Mouse (Mus musculus) olfactory bulb, adult 2 months (tissue): ENCODE measurements around the gene Olfr1426. TPM values are rescaled to one million over a fixed set of nuclear protein-coding genes. Genes with fewer than 3 reads are reported as not detected.

ENCODE experiments used
- H3K27ac ChIP-seq: fragments of 200-500 bp; 2 replicates; pipeline ENCODE4 v1.5.1; 2012; ENCODE audit warnings: low read depth, low read length; ENCODE audit not compliant: insufficient read depth
- H3K4me1 ChIP-seq: fragments of 200-500 bp; 2 replicates; pipeline ENCODE4 v1.6.1; 2012; ENCODE audit warnings: low read length; ENCODE audit not compliant: control insufficient read depth, insufficient read depth
- H3K4me3 ChIP-seq: fragments of 200-500 bp; 2 replicates; pipeline ENCODE4 v1.5.1; 2012; ENCODE audit warnings: mild to moderate bottlenecking, low read depth, low read length, moderate library complexity; ENCODE audit not compliant: insufficient read depth
- CTCF ChIP-seq: fragments of 200-500 bp; IDR thresholded peaks from 2 replicates; pipeline ENCODE4 v1.5.1; 2012; ENCODE audit warnings: low read depth, mild to moderate bottlenecking, low read length, moderate library complexity; ENCODE audit not compliant: insufficient read depth
- POLR2A ChIP-seq: fragments of 200-500 bp; IDR thresholded peaks from 2 replicates; pipeline ENCODE4 v1.6.1; 2012; ENCODE audit warnings: mild to moderate bottlenecking, low read depth, low read length, moderate library complexity; ENCODE audit not compliant: insufficient read depth
- WGBS: fragments of 180-500 bp; shearing (Covaris S2); methylation state at CpG from one replicate; pipeline ENCODE4 v1.1.7; 2018; 5-methylcytosine and 5-hydroxymethylcytosine counted together
- polyA plus RNA-seq: library from polyadenylated mRNA; stranded (reverse); fragments of >200 nt; gene quantifications from 2 replicates; pipeline ENCODE4 v1.2.4, GENCODE M21; 2012; ENCODE audit warnings: low replicate concordance; ENCODE audit not compliant: missing spikeins, insufficient read depth, insufficient read length

Gene Olfr1426
- polyA plus RNA-seq, 1 experiment: not detected

GRCm38 (mm10) chr19:12043163-12043562 lies 48.6 kb downstream of the Olfr1426 start:
- H3K27ac ChIP-seq: no peak overlapping the region
- no peak overlapping the region for H3K4me3 ChIP-seq
- no peak for TF ChIP-seq POLR2A
- no peak for TF ChIP-seq CTCF
- no peaks in the 10 kb centered on the region for H3K4me1 ChIP-seq
- WGBS: 93% methylated on average over 5 of the region's 5 CpGs

GRCm38 (mm10) chr19:12041217-12041616 lies 50.6 kb downstream of the Olfr1426 start, which contains the start of gene Olfr1423:
Gene Olfr1423 (minus strand): TSS chr19:12041317.
- H3K4me1 ChIP-seq: no peaks in the 10 kb centered on the region
- TF ChIP-seq CTCF: no peak
- TF ChIP-seq POLR2A: no peak
- no peak within 1 kb of the TSS for H3K4me3 ChIP-seq
- no peak within 1 kb of the TSS for H3K27ac ChIP-seq
- WGBS: 63% methylated on average over 2 of the region's 2 CpGs

- Histone ChIP-seq H3K4me1 (no peaks in the 10 kb centered on the region), H3K4me3 (no peak overlapping the region), H3K27ac (no peak overlapping the region)
- TF ChIP-seq POLR2A: no peak
- TF ChIP-seq CTCF: no peak
Observed at GRCm38 (mm10) chr19:12037727-12038126, 54.1 kb downstream of the Olfr1426 start.

Other genes with a start within 250 kb of the Olfr1426 start
- not detected in 2 replicates for gene Olfr1418, start 230.9 kb downstream of the Olfr1426 start, polyA plus RNA-seq
- not detected in 2 replicates for gene Olfr1419, start 216.9 kb downstream of the Olfr1426 start, polyA plus RNA-seq
- gene Olfr1420, start 205.4 kb downstream of the Olfr1426 start, polyA plus RNA-seq: not detected in 2 replicates
- not detected in 2 replicates for gene Patl1, start 179.6 kb downstream of the Olfr1426 start, polyA plus RNA-seq
- gene Osbp, start 126.1 kb downstream of the Olfr1426 start, polyA plus RNA-seq: 158 TPM in 1 of 2 replicates, not detected in the other
- gene Olfr1423, start 50.7 kb downstream of the Olfr1426 start, polyA plus RNA-seq: not detected in 2 replicates
- not detected in 2 replicates for gene Olfr1424, start 29.3 kb downstream of the Olfr1426 start, polyA plus RNA-seq
- gene Olfr1425, start 14.3 kb downstream of the Olfr1426 start, polyA plus RNA-seq: not detected in 2 replicates
- not detected in 2 replicates for gene Olfr1427, start 11.3 kb upstream of the Olfr1426 start, polyA plus RNA-seq
- not detected in 2 replicates for gene Olfr1428, start 23.9 kb upstream of the Olfr1426 start, polyA plus RNA-seq
- gene Olfr76, start 31.2 kb upstream of the Olfr1426 start, polyA plus RNA-seq: not detected in 2 replicates
- gene Olfr1555-ps1, start 78.1 kb upstream of the Olfr1426 start, polyA plus RNA-seq: not detected in 2 replicates
- gene Olfr1431, start 108.6 kb upstream of the Olfr1426 start, polyA plus RNA-seq: not detected in 2 replicates
- not detected in 2 replicates for gene Olfr1432, start 140.6 kb upstream of the Olfr1426 start, polyA plus RNA-seq
- not detected in 2 replicates for gene Olfr262, start 149.6 kb upstream of the Olfr1426 start, polyA plus RNA-seq
- gene Olfr235, start 169.0 kb upstream of the Olfr1426 start, polyA plus RNA-seq: not detected in 2 replicates
- gene Olfr1434, start 187.8 kb upstream of the Olfr1426 start, polyA plus RNA-seq: not detected in 2 replicates
- not detected in 2 replicates for gene Olfr1436, start 207.1 kb upstream of the Olfr1426 start, polyA plus RNA-seq
- not detected in 2 replicates for gene Olfr1437, start 233.1 kb upstream of the Olfr1426 start, polyA plus RNA-seq
- gene Olfr1438-ps1, start 243.9 kb upstream of the Olfr1426 start, polyA plus RNA-seq: not detected in 2 replicates